Mouse (Mus musculus): Measurements from ENCODE around the gene Chd4. TPM values are rescaled to one million over a fixed set of nuclear protein-coding genes. Genes with fewer than 3 reads are reported as not detected.
A peak's percentile ranks its signal among the peaks of the same experiment; 100 is the strongest.

The Chd4 gene
- total and polyA plus RNA-seq, 3 experiments, result 93.0 to 232 (median 173) TPM

DNA sequence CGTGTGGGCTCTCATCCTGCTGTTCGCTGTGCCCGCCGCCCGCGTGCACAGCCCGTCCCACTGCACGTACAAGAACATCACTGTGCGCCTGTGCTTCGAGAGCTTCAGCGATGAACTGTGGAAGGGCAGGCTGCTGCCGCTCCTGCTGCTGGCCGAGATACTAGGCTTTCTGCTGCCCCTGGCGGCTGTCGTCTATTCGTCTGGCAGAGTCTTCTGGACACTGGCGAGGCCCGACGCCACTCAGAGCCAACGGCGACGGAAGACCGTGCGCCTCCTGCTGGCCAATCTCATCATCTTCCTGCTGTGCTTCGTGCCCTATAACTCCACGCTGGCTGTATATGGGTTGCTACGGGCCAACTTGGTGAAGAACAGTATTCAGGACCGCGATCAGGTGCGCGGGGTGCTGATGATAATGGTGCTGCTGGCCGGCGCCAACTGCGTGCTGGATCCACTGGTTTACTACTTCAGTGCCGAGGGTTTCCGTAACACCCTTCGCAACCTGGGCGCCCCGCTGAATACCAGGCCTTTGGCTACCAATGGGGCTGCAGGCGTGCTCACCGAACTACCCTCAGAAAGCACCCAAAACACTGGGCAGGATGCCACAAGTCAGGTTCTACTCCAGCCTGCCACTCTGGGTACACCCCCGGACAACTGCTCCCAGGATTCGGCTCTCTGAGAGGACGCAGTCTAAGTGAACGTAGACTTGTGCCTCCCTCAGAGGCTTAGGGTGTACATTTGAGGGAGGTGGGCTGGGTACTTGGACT lies 13.8 kb upstream of the Chd4 start:
- H3K4me1 ChIP-seq (ENCODE audit: control insufficient read depth in 1 of 2, insufficient read depth in 2 of 2, low read length in 2 of 2), result no peaks in the 10 kb centered on the region
- DNase-seq (ENCODE audit: low read depth, low spot score), result no peak

DNA sequence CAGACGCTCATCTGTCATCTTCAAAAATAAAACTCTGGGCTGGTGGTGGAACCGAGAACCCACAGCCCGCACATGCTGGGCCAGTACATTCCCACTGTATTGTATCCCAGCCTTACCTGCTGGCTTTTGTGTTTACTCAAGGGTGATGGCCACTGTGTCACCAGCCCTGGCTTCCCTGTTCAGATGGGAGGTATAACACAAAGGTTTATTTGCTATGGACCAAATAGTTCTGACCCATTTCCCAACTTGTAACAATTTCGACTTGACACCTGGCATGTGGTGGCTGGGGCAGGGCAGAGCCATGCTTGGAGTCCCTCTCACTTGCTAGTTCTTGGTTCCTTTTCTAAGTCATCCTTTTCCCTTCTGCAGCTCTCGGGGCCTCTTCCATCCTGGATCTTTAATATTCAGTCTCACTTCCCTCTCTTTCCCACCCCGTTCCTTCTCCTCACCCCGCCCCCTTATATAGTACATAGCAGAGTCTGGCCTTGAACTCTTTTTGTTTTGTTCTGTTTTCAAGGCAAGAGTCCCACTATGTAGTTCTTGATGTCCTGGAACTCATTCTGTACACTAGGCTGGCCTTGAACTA lies 12.9 kb upstream of the Chd4 start:
- no peak overlapping the region for H3K4me3 ChIP-seq (ENCODE audit: control insufficient read depth in 1 of 2, insufficient read depth in 1 of 2, low read depth in 2 of 2, low read length in 2 of 2)
- DNase-seq (ENCODE audit: low read depth, low spot score), result no peak
- H3K27ac ChIP-seq (ENCODE audit: control insufficient read depth, low read depth, low read length), result no peak overlapping the region
- H3K4me1 ChIP-seq (ENCODE audit: control insufficient read depth in 1 of 2, insufficient read depth in 2 of 2, low read length in 2 of 2), result no peaks in the 10 kb centered on the region
- peaks cover 0 to 2% of the 10 kb centered on the region in 2 experiments; a peak in 1 of 4 replicates for H3K36me3 ChIP-seq (ENCODE audit: control insufficient read depth in 1 of 2, insufficient read depth in 2 of 2, low read length in 2 of 2)
- TF ChIP-seq CTCF (IDR thresholded peaks at IDR 0.05 in 2 of 3, conservative IDR thresholded peaks at IDR 0.05 in 1 of 3; ENCODE audit: control insufficient read depth in 1 of 3, insufficient read depth in 1 of 3, low read depth in 2 of 3, low read length in 3 of 3, poor library complexity in 1 of 3, severe bottlenecking in 1 of 3), result no peak
- no peak for TF ChIP-seq E2F4 (IDR thresholded peaks at IDR 0.05; ENCODE audit: borderline replicate concordance, low read depth, low read length)
- no peak for TF ChIP-seq MEF2A (IDR thresholded peaks at IDR 0.05; ENCODE audit: extremely low read depth, insufficient replicate concordance, low read depth, low read length, poor library complexity, severe bottlenecking)
- TF ChIP-seq ZNF384 (IDR thresholded peaks at IDR 0.05; ENCODE audit: low read depth, low read length), result no peak
- no peak for TF ChIP-seq SMC3 (IDR thresholded peaks at IDR 0.05; ENCODE audit: low read depth, low read length)
- no peak for TF ChIP-seq MYB (IDR thresholded peaks at IDR 0.05; ENCODE audit: low read depth, low read length)
- TF ChIP-seq ZMIZ1 (IDR thresholded peaks at IDR 0.05; ENCODE audit: low read depth, low read length), result no peak
- TF ChIP-seq TBP (IDR thresholded peaks at IDR 0.05; ENCODE audit: low read depth, low read length), result no peak
- TF ChIP-seq ELF1 (IDR thresholded peaks at IDR 0.05; ENCODE audit: low read depth, low read length), result no peak
- no peak for TF ChIP-seq NRF1 (IDR thresholded peaks at IDR 0.05; ENCODE audit: insufficient read depth, low read depth, low read length, poor library complexity, severe bottlenecking)
- no peak for TF ChIP-seq RCOR1 (IDR thresholded peaks at IDR 0.05; ENCODE audit: low read depth, low read length)
- no peak for TF ChIP-seq CHD2 (IDR thresholded peaks at IDR 0.05; ENCODE audit: low read length)
- no peak for TF ChIP-seq USF2 (IDR thresholded peaks at IDR 0.05; ENCODE audit: borderline replicate concordance in 1 of 2, insufficient read depth in 1 of 2, low read depth in 1 of 2, low read length in 2 of 2)
- TF ChIP-seq KAT2A (conservative IDR thresholded peaks at IDR 0.05; ENCODE audit: low read depth, low read length), result no peak
- H3K79me2 ChIP-seq (ENCODE audit: control insufficient read depth, insufficient read depth, low read length, poor library complexity), result no peaks in the 10 kb centered on the region
- no peaks in the 10 kb centered on the region for H3K27me3 ChIP-seq (ENCODE audit: control insufficient read depth in 1 of 2, insufficient read depth in 2 of 2, low read length in 2 of 2)
- no peak overlapping the region for H3K9ac ChIP-seq (ENCODE audit: control insufficient read depth, low read depth, low read length, poor library complexity, severe bottlenecking)
- no peaks in the 10 kb centered on the region for H3K9me3 ChIP-seq (replicated peaks; ENCODE audit: insufficient read depth, low read length)

More for the DNA sequence above, 13.8 kb upstream of the Chd4 start:
- no peak overlapping the region for H3K9ac ChIP-seq (ENCODE audit: control insufficient read depth, low read depth, low read length, poor library complexity, severe bottlenecking)
- no peak overlapping the region for H3K4me3 ChIP-seq (ENCODE audit: control insufficient read depth in 1 of 2, insufficient read depth in 1 of 2, low read depth in 2 of 2, low read length in 2 of 2)
- H3K27me3 ChIP-seq (ENCODE audit: control insufficient read depth in 1 of 2, insufficient read depth in 2 of 2, low read length in 2 of 2), result no peaks in the 10 kb centered on the region
- TF ChIP-seq CTCF (IDR thresholded peaks at IDR 0.05 in 2 of 3, conservative IDR thresholded peaks at IDR 0.05 in 1 of 3; ENCODE audit: control insufficient read depth in 1 of 3, insufficient read depth in 1 of 3, low read depth in 2 of 3, low read length in 3 of 3, poor library complexity in 1 of 3, severe bottlenecking in 1 of 3), result peak; percentile 19 to 55 (median 40); a peak in 5 of 6 replicates
- TF ChIP-seq NELFE (IDR thresholded peaks at IDR 0.05; ENCODE audit: low read depth, low read length), result no peak
- TF ChIP-seq SMC3 (IDR thresholded peaks at IDR 0.05; ENCODE audit: low read depth, low read length), result peak; percentile 42
- no peak overlapping the region for H3K27ac ChIP-seq (ENCODE audit: control insufficient read depth, low read depth, low read length)
- H3K79me2 ChIP-seq (ENCODE audit: control insufficient read depth, insufficient read depth, low read length, poor library complexity), result no peaks in the 10 kb centered on the region
- no peaks in the 10 kb centered on the region for H3K9me3 ChIP-seq (replicated peaks; ENCODE audit: insufficient read depth, low read length)
- H3K36me3 ChIP-seq (ENCODE audit: control insufficient read depth in 1 of 2, insufficient read depth in 2 of 2, low read length in 2 of 2), result peaks cover 0 to 2% of the 10 kb centered on the region in 2 experiments; a peak in 1 of 4 replicates
